Mouse (Mus musculus) liver, embryonic 12.5 days (tissue): Measurements from ENCODE around the gene Grb2. TPM values are rescaled to one million over a fixed set of nuclear protein-coding genes. Genes with fewer than 3 reads are reported as not detected.
A peak's percentile ranks its signal among the peaks of the same experiment; 100 is the strongest.

Experiments used
- ATAC-seq: fragments of 200-750 bp; cut with Nextera tagmentation; 2 replicates; pipeline ENCODE4 v1.8.0; 2017; ENCODE audit warnings: moderate number of reproducible peaks, mild to moderate bottlenecking, moderate library complexity
- H3K27ac ChIP-seq: fragments of 300-500 bp; sonication (generic); 2 replicates; pipeline ENCODE4 v1.5.1; 2016; ENCODE audit warnings: mild to moderate bottlenecking
- H3K27me3 ChIP-seq: fragments of 300-500 bp; sonication (generic); replicated peaks from 2 replicates; pipeline ENCODE4 v1.6.1; 2016; ENCODE audit warnings: mild to moderate bottlenecking, moderate library complexity
- H3K36me3 ChIP-seq: fragments of 300-500 bp; sonication (generic); 2 replicates; pipeline ENCODE4 v1.6.1; 2016; ENCODE audit warnings: mild to moderate bottlenecking, moderate library complexity
- H3K4me1 ChIP-seq: fragments of 300-500 bp; sonication (generic); 2 replicates; pipeline ENCODE4 v1.6.1; 2016
- H3K4me2 ChIP-seq: fragments of 300-500 bp; sonication (generic); 2 replicates; pipeline ENCODE4 v1.6.1; 2016; ENCODE audit warnings: mild to moderate bottlenecking, moderate library complexity
- H3K4me3 ChIP-seq: fragments of 300-500 bp; sonication (generic); 2 replicates; pipeline ENCODE4 v1.5.1; 2016; ENCODE audit warnings: mild to moderate bottlenecking, moderate library complexity
- H3K9ac ChIP-seq: fragments of 300-500 bp; sonication (generic); 2 replicates; pipeline ENCODE4 v1.6.1; 2016; ENCODE audit warnings: mild to moderate bottlenecking, moderate library complexity
- H3K9me3 ChIP-seq: fragments of 300-500 bp; sonication (generic); replicated peaks from 2 replicates; pipeline ENCODE4 v1.6.1; 2016; ENCODE audit warnings: mild to moderate bottlenecking, moderate library complexity
- WGBS: fragments of 180-500 bp; shearing (Covaris S2); methylation state at CpG from one replicate; pipeline ENCODE4 v1.1.7; 2016; ENCODE audit not compliant: insufficient replicate concordance; 5-methylcytosine and 5-hydroxymethylcytosine counted together
- polyA plus RNA-seq: library from polyadenylated mRNA; unstranded; fragments of >200 nt; fragmentation: Nextera tagmentation; extraction: Ambion mirVana; gene quantifications from 2 replicates; pipeline ENCODE4 v1.2.1, GENCODE M21; 2016

The Grb2 gene
- polyA plus RNA-seq, 1 experiment from 2014 or later = 78.6 TPM

GRCm38 (mm10) chr11:115606733-115607132 is 101.7 kb downstream of the Grb2 start:
- no peaks in the 10 kb centered on the region for H3K27me3 ChIP-seq
- WGBS = 90% methylated on average over 18 of the region's 18 CpGs
- H3K9ac ChIP-seq = no peak overlapping the region
- H3K36me3 ChIP-seq = peaks cover 57% of the 10 kb centered on the region
- no peak for ATAC-seq
- no peak overlapping the region for H3K4me3 ChIP-seq
- no peak overlapping the region for H3K27ac ChIP-seq
- H3K4me2 ChIP-seq = no peak overlapping the region
- peaks cover 54% of the 10 kb centered on the region for H3K4me1 ChIP-seq
- no peaks in the 10 kb centered on the region for H3K9me3 ChIP-seq

GRCm38 (mm10) chr11:115604304-115604696 is 104.1 kb downstream of the Grb2 start:
- Histone ChIP-seq H3K9me3 (no peaks in the 10 kb centered on the region), H3K4me2 (peak overlapping the region; percentile 91), H3K27me3 (no peaks in the 10 kb centered on the region), H3K4me1 (peaks cover 63% of the 10 kb centered on the region), H3K36me3 (peaks cover 66% of the 10 kb centered on the region), H3K4me3 (peak overlapping the region; percentile 95), H3K27ac (peak overlapping the region; percentile 90), H3K9ac (peak overlapping the region; percentile 88)
- peak; percentile 19 for ATAC-seq
- under 1% methylated on average over 26 of the region's 26 CpGs for WGBS

- peak; percentile 94 for ATAC-seq
- Histone ChIP-seq H3K4me1 (peaks cover 61% of the 10 kb centered on the region), H3K27ac (peak within 1 kb of the TSS; percentile 90), H3K9me3 (no peaks in the 10 kb centered on the region), H3K36me3 (peaks cover 65% of the 10 kb centered on the region), H3K4me2 (peak within 1 kb of the TSS; percentile 91), H3K4me3 (peak within 1 kb of the TSS; percentile 95), H3K9ac (peak within 1 kb of the TSS; percentile 88), H3K27me3 (no peaks in the 10 kb centered on the region)
- WGBS = under 1% methylated on average over 90 of the region's 93 CpGs
Observed at GRCm38 (mm10) chr11:115603476-115604303, 104.7 kb downstream of the Grb2 start, which contains the start of the genes Mrps7 and Gga3. Mrps7 (plus strand) TSS chr11:115603925. Gga3 (minus strand) TSS chr11:115604051.

- H3K4me1 ChIP-seq = peaks cover 66% of the 10 kb centered on the region
- WGBS = 5% methylated on average over 15 of the region's 15 CpGs
- H3K27ac ChIP-seq = peak overlapping the region; percentile 90
- peaks cover 64% of the 10 kb centered on the region for H3K36me3 ChIP-seq
- H3K9ac ChIP-seq = peak overlapping the region; percentile 88
- no peaks in the 10 kb centered on the region for H3K27me3 ChIP-seq
- 0 out of 2 replicates have a peak, but pooled peaks have one; percentile 1 for ATAC-seq
- no peaks in the 10 kb centered on the region for H3K9me3 ChIP-seq
- H3K4me2 ChIP-seq = peak overlapping the region; percentile 91
- peak overlapping the region; percentile 95 for H3K4me3 ChIP-seq
Observed at GRCm38 (mm10) chr11:115603128-115603475, 105.3 kb downstream of the Grb2 start.

- H3K36me3 ChIP-seq = peaks cover 63% of the 10 kb centered on the region
- 0 out of 2 replicates have a peak overlapping the region, but pooled peaks have one; percentile 95 for H3K4me3 ChIP-seq
- H3K27ac ChIP-seq = no peak overlapping the region
- no peak for ATAC-seq
- H3K4me1 ChIP-seq = peaks cover 63% of the 10 kb centered on the region
- H3K9me3 ChIP-seq = no peaks in the 10 kb centered on the region
- 52% methylated on average over 4 of the region's 4 CpGs for WGBS
- 0 out of 2 replicates have a peak overlapping the region, but pooled peaks have one; percentile 5 for H3K9ac ChIP-seq
- H3K27me3 ChIP-seq = no peaks in the 10 kb centered on the region
- no peak overlapping the region for H3K4me2 ChIP-seq
Observed at GRCm38 (mm10) chr11:115601174-115601573, 107.2 kb downstream of the Grb2 start.

GRCm38 (mm10) chr11:115600743-115601142 is 107.7 kb downstream of the Grb2 start:
- Histone ChIP-seq H3K36me3 (peaks cover 63% of the 10 kb centered on the region), H3K4me2 (no peak overlapping the region), H3K4me3 (no peak overlapping the region), H3K27ac (no peak overlapping the region), H3K9ac (0 out of 2 replicates have a peak overlapping the region, but pooled peaks have one; percentile 5), H3K27me3 (no peaks in the 10 kb centered on the region), H3K4me1 (peaks cover 59% of the 10 kb centered on the region), H3K9me3 (no peaks in the 10 kb centered on the region)
- WGBS = 93% methylated on average over 15 of the region's 15 CpGs
- no peak for ATAC-seq

GRCm38 (mm10) chr11:115599722-115600121 is 108.7 kb downstream of the Grb2 start:
- Histone ChIP-seq H3K4me2 (no peak overlapping the region), H3K9me3 (no peaks in the 10 kb centered on the region), H3K4me3 (no peak overlapping the region), H3K4me1 (peaks cover 49% of the 10 kb centered on the region), H3K9ac (no peak overlapping the region), H3K36me3 (peaks cover 66% of the 10 kb centered on the region), H3K27ac (no peak overlapping the region), H3K27me3 (no peaks in the 10 kb centered on the region)
- ATAC-seq = no peak
- 85% methylated on average over 7 of the region's 7 CpGs for WGBS

- no peaks in the 10 kb centered on the region for H3K27me3 ChIP-seq
- H3K4me2 ChIP-seq = no peak overlapping the region
- H3K4me1 ChIP-seq = peaks cover 46% of the 10 kb centered on the region
- H3K4me3 ChIP-seq = no peak overlapping the region
- H3K9ac ChIP-seq = no peak overlapping the region
- no peak overlapping the region for H3K27ac ChIP-seq
- no peak for ATAC-seq
- H3K9me3 ChIP-seq = no peaks in the 10 kb centered on the region
- WGBS = 48% methylated on average over 4 of the region's 4 CpGs
- H3K36me3 ChIP-seq = peaks cover 80% of the 10 kb centered on the region
Observed at GRCm38 (mm10) chr11:115598309-115598708, 110.1 kb downstream of the Grb2 start.

GRCm38 (mm10) chr11:115595209-115595608 is 113.2 kb downstream of the Grb2 start:
- Histone ChIP-seq H3K9me3 (no peaks in the 10 kb centered on the region), H3K4me2 (no peak overlapping the region), H3K9ac (no peak overlapping the region), H3K36me3 (peaks cover 93% of the 10 kb centered on the region), H3K4me3 (no peak overlapping the region), H3K27me3 (no peaks in the 10 kb centered on the region), H3K27ac (no peak overlapping the region), H3K4me1 (peaks cover 17% of the 10 kb centered on the region)
- WGBS = 87% methylated on average over 3 of the region's 3 CpGs
- no peak for ATAC-seq

Other genes starting within 250 kb of the Grb2 start
- 0.08 and 0.10 TPM in 2 replicates for gene Slc16a5, start 246.1 kb downstream of the Grb2 start, polyA plus RNA-seq
- 4.0 and 4.2 TPM in 2 replicates for gene Armc7, start 232.9 kb downstream of the Grb2 start, polyA plus RNA-seq
- gene Nt5c, start 216.7 kb downstream of the Grb2 start, polyA plus RNA-seq = 68.4 and 69.0 TPM in 2 replicates
- 307 and 318 TPM in 2 replicates for gene Jpt1, start 194.2 kb downstream of the Grb2 start, polyA plus RNA-seq
- 574 and 585 TPM in 2 replicates for gene Sumo2, start 172.3 kb downstream of the Grb2 start, polyA plus RNA-seq
- gene Nup85, start 144.2 kb downstream of the Grb2 start, polyA plus RNA-seq = 202 and 216 TPM in 2 replicates
- 83.1 and 87.3 TPM in 2 replicates for gene Mrps7, start 104.7 kb downstream of the Grb2 start, polyA plus RNA-seq
- gene Gga3, start 104.5 kb downstream of the Grb2 start, polyA plus RNA-seq = 14.0 and 14.7 TPM in 2 replicates
- 26.6 and 27.1 TPM in 2 replicates for gene Mif4gd, start 95.6 kb downstream of the Grb2 start, polyA plus RNA-seq
- 15.7 and 17.2 TPM in 2 replicates for gene Slc25a19, start 80.3 kb downstream of the Grb2 start, polyA plus RNA-seq
- 16.9 and 17.0 TPM in 2 replicates for gene Tmem94, start 56.8 kb upstream of the Grb2 start, polyA plus RNA-seq
- 8.3 and 9.2 TPM in 2 replicates for gene Caskin2, start 105.0 kb upstream of the Grb2 start, polyA plus RNA-seq
- gene Tsen54, start 106.1 kb upstream of the Grb2 start, polyA plus RNA-seq = 23.5 and 25.6 TPM in 2 replicates
- 13.4 and 14.3 TPM in 2 replicates for gene Llgl2, start 115.5 kb upstream of the Grb2 start, polyA plus RNA-seq
- gene Myo15b, start 149.8 kb upstream of the Grb2 start, polyA plus RNA-seq = 0.38 and 0.83 TPM in 2 replicates
- 47.5 and 48.9 TPM in 2 replicates for gene Smim5, start 191.4 kb upstream of the Grb2 start, polyA plus RNA-seq
- 3.1 and 3.7 TPM in 2 replicates for gene Smim6, start 203.4 kb upstream of the Grb2 start, polyA plus RNA-seq
- gene Sap30bp, start 224.7 kb upstream of the Grb2 start, polyA plus RNA-seq = 23.1 and 24.5 TPM in 2 replicates
- 14.9 and 17.6 TPM in 2 replicates for gene Recql5, start 224.9 kb upstream of the Grb2 start, polyA plus RNA-seq